Mouse (Mus musculus) adrenal gland, postnatal 14 days (tissue): Measurements from ENCODE around the gene Cirbp. TPM values are rescaled to one million over a fixed set of nuclear protein-coding genes. Genes with fewer than 3 reads are reported as not detected.

ENCODE experiments used
- DNase-seq: peaks from one replicate; pipeline ENCODE4 v3.0.0; 2021; ENCODE audit warnings: mixed read lengths
- total RNA-seq: library from RNA; stranded (reverse); gene quantifications from 2 replicates; pipeline ENCODE4 v1.2.3, GENCODE M21; 2021

The Cirbp gene
- total RNA-seq, 1 experiment from 2014 or later: 67.6 TPM

DNA sequence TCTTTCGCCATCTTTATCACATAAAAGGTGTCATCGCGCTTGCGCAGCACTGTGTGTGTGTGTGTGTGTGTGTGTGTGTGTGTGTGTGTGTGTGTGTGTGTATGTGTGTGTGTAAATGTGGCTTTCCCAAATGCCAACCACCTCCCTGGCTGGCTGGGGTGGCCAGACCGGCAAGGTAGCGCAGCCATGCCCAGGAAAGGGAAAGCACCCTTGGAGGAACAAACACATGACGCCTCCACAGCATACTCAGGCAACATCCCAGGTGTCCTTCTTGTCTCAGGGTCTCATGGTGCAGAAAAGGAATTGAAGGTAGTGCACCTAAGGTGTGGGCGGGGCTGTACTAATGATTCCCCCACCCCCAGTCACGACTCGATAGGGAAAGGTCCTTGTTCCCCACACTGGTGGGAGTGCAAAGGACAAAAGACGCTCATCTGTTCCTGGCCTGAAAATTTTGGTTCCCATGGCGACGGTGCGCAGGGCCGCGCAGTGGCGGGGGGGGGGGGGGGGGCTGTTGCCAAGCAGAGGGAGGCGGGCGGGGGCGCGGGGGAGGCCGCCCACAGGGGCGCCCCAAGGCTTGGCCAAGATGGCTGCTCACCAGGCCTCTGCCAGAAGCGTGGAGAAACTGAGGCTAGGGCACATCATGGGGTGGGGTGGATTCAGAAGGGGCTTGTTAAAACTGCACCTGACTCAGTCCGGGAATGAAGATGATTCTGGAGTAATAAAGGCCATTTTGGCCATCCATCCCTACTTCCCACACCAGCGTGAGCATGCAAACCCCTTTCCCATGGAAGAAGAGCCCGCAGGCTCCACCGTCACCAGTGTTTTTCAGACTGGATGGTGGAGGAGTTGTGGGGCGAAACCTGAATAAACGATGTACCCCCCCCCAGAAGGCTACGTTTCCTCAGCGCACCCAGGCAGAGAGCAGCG is 27.9 kb upstream of the Cirbp start:
- peak; percentile 56 for DNase-seq

DNA sequence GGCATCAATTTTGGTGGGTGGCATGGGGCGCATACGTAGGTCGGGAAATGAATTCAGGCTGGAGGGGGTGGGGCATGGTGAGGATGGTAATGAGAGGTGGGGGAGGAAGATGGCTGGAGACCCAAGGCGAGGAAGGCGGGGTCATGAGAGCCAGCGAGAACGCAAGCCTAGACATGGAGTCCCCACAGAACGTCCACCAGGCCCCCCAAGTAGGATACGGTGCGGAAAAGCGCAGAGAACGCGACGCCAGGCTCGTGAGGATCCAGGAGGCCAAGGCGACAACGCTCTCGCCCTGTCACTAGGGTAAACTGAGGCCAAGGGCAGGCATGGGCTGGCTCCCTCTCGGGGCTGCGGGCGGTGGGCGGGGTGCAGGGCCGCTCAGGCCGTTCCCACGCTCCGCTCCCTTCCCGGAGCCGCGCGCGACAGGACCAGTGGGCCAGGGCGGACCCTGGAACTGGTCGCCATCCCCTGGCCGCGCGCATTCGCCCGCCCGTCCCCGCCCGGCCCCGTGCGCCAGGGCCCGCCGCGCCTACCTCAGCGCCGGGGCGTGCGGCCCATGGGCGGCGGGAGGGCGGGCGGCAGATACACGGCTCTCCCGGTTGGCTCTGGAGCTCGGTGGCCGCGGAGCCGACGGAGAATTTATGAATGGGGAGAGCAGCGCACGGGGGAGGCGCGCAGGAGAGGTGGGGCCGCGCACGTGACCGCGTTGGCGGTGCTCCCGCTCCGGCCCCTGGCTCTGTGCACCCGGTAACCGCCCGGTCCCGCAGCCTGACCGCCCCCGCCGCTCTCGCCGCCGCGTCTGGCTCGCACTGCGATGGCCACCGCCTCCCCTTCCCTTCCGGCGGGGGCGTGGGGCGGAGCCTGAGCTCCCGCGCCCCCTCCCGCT is 27.0 kb upstream of the Cirbp start, which contains the start of gene Atp5d:
Gene Atp5d, plus strand, starts transcription at position 80 of the 886 bp plus-strand sequence.
- peak; percentile 82 for DNase-seq

DNA sequence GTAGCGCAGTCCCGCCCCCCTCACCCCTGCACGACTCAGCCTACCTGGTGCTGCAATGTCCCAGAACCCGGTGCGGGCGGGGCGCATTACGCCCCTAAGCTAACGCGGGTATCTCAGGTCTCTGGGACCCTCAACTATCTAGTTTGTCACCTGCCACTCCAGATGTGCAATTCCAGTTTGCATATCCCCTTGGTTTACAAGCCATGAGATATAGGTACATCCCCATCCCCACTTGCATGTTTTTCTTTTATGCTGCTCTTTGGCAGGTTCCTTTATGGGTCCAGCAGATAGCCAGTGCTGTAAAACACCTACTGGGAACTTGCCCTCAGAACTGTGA is 26.4 kb upstream of the Cirbp start:
- no peak for DNase-seq

- no peak for DNase-seq
These were observed 25.7 kb upstream of the Cirbp start for GRCm38 (mm10) chr10:80139975-80140665.

DNA sequence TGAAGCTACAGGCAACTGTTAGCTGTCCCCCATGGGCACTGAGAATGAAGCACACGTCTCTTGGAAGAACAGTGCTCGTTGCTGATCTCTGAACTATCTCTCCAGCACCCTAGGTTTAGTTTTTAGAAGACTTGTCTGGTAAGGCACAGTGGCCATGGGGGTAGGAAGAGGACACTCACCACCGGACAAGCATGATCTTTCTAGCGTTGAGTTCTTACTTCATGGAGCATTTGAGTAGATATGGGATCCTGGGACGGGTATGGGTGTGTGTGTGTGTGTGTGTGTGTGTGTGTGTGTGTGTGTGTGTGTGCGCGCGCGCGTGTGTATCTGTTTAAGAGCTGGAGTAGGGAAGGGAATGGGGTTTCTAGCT is 25.1 kb upstream of the Cirbp start, which contains the start of gene Cbarp:
Gene Cbarp, minus strand, starts transcription at position 170 of the 370 bp plus-strand sequence.
- no peak for DNase-seq

DNA sequence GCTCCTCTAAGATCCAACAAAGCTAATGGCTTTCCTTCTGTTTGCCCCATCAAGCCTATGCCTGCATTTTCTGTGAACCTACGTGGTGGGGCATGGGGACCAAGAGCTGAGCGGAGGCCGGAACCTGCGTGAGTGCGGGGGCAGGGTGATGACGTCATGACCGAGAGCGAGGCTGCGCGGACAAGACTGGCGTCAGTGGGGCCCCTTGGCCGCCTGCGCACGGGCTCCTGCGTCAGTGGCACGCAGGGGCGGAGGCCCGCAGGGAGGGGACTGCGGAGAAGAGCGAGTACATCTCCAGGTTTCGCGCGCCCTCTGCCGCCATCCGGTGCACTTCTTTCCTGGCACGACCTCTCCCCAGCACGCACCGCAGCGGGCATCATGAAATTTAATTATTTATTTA is 24.5 kb upstream of the Cirbp start:
- peak; percentile 98 for DNase-seq

- peak; percentile 97 for DNase-seq
These were observed 23.8 kb upstream of the Cirbp start for GRCm38 (mm10) chr10:80141786-80142529.

- DNase-seq: peak; percentile 62
These were observed 23.3 kb upstream of the Cirbp start for GRCm38 (mm10) chr10:80142530-80142925.

DNA sequence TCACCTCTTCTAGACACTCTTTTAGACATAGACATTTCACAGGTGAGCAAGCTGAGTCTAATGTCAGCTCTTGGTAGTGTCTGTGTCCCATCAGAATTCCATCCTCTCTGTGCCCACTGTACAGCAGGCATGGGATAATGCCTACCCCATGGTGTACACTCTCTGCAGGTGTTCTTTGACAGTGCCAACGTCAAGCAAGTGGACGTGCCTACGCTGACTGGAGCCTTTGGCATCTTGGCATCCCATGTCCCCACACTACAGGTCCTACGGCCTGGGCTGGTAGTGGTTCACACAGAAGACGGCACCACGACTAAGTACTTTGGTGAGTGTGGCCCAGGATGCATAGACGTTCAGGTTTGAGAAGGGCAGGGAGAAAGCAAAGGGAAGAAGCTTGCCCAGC is 22.1 kb upstream of the Cirbp start:
- no peak for DNase-seq

DNA sequence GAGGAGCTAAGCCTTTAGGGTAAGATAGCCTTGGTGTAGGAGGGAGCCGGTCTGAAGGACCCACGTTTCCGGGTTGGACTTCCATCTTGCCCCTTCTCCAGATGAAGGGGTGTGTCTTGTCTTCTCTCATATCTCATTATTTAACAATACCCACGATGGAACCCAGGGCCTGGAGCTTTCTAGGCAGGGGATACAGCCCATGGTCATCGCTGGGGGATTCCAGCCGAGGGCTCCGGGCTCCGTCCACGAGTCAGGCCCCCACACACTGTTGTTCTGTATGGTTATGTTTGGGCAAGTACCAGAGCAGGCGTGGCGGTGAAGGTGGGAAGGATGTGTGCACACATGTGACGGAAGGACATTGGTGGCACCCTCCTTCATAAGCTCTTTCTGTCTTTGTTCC is 21.6 kb upstream of the Cirbp start:
- DNase-seq: no peak

- peak; percentile 85 for DNase-seq
These were observed 20.6 kb upstream of the Cirbp start for GRCm38 (mm10) chr10:80144864-80145838.

DNA sequence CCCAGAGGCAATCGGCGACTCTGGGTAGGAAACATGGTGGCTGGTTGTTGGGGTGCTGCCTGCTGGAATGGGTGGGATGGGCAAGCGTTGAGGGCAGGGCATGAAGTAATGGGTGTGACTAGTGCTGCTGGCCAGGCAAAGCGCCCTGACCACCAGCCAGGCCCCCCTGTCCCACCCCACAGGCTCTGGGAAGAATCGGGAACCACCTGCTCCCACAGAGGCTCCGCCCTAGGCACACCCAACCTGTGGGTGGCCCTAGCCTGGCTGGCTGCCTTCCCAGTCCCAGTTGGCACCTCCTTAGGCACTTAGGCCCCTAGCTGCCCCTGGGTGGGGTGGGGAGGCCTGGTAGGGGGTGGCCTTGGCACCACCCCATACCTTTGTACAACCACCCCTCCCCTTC is 19.9 kb upstream of the Cirbp start:
- DNase-seq: peak; percentile 71

DNA sequence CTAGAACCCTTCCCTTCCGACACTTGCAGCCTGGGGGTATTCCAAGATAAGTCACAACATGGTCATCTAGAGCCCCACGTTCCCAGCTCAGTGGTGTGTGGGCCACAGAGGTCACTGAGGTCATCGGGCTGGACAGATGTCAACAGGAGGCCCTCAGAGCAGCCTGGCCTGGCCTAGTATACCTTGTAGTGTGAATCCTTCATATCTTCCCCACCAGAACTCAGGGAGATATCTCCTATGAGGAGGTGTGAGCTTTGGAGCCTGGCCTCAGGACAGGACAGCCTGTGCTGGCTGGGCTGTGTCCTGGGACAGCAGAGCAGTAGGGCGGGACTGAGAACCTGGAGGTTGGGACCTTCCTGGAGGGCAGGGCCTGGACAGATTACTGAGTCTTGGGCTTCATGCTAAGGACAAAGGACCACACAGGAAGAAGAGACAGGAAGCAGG is 19.2 kb upstream of the Cirbp start:
- peak; percentile 62 for DNase-seq

DNA sequence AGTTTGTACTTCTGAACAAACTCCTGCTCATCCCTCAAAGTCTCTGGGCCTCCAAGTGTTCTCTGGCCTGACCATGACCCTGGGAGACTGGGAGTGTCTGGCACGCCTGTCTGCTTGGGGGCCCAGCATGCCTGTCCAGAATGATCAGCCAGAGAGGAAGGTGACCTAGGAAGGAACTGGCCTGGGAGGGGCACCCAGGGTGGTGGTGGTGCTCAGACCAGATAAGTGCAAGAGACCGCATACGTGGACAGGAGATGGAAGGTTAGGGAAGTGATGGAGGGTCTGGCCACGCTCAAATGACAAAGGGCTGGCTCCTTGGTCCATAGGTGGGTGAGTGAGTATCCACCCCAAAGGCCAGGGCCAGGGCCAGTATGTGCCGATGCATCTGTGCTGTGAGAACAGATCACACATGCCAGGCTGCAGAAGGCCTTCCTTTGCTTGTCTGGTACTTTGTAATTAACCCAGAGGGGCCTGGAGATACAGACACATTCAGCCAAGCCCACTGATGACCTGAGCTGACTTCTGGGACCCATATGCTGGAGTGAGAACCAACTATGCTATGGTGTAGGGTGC is 18.6 kb upstream of the Cirbp start:
- no peak for DNase-seq

GRCm38 (mm10) chr10:80147719-80148601 is 17.8 kb upstream of the Cirbp start, which contains the start of gene Midn:
TSS of gene Midn (plus strand) at chr10:80148272.
- DNase-seq: peak; percentile 93

GRCm38 (mm10) chr10:80148610-80149290 is 17.0 kb upstream of the Cirbp start:
- peak; percentile 98 for DNase-seq

DNA sequence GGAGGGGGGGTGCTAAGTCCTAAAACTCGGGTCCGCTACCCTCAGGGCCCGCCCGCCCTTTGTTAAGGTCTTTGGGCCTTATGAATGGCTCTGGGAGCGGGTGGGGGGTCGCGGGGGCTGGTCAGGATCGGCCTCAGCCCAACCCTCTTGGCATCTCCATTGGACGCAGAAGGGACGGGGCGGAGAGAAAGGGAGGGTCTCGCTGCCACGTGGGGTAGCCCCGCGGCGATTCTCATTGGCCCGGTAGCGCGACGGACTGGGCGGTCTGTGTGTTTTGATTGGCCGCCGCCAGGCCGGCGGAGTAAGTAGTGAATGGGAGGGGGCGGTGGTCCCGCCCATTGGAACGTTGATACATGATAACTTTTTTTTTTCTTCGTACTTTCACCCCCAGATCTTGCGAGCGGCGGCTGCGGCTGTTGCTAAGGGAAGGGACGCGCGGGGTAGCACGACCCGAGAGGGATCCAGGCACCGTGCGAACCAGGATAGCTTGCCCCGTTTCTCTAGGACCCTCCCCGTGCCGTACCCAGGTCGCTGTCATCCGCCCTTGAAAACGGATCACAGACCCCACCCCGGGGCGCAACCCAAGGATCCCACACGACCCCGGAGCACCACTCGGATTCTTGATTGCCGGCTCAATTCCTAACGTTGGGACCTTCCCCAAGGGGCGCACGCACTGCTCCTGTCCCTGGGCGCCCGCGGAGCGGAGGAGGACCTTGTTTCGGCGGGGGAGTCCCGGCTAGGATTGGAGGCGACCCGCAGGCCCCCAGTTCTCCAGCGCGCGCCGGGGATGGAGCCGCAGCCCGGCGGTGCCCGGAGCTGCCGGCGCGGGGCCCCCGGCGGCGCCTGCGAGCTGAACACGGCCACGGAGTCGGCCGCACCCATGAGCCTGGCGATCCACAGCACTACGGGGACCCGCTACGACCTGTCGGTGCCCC is 16.2 kb upstream of the Cirbp start:
- DNase-seq: peak; percentile 99
